Mouse (Mus musculus): ENCODE data around the gene Tbkbp1. TPM values are rescaled to one million over a fixed set of nuclear protein-coding genes. Genes with fewer than 3 reads are reported as not detected.

Tbkbp1 gene
- polyA plus RNA-seq, 2 experiments = 9.7 to 62.2 TPM

- peak within 1 kb of the TSS; percentile 95 for H3K27ac ChIP-seq (replicated peaks; ENCODE audit: low read depth, low read length)
- DNase-seq (ENCODE audit: low spot score) (peak; percentile 99), ATAC-seq (ENCODE audit: low FRiP score, low read depth) (peak; percentile 93)
- H3K4me1 ChIP-seq (ENCODE audit: control insufficient read depth, insufficient read depth, low read length) = peaks cover 12% of the 10 kb centered on the region
- H3K9ac ChIP-seq (ENCODE audit: low read depth, low read length, severe bottlenecking) = peak within 1 kb of the TSS; percentile 92
- H3K27me3 ChIP-seq (ENCODE audit: control insufficient read depth, insufficient read depth, low read length) = no peaks in the 10 kb centered on the region
- whole genome bisulfite sequencing = under 1% methylated on average over 82 of the region's 101 CpGs
- H3K36me3 ChIP-seq (ENCODE audit: control insufficient read depth, insufficient read depth, low read length) = peaks cover 34% of the 10 kb centered on the region
- H3K9me3 ChIP-seq (ENCODE audit: control insufficient read depth, low read length) = no peaks in the 10 kb centered on the region
- peak within 1 kb of the TSS; percentile 89 for H3K4me3 ChIP-seq (replicated peaks; ENCODE audit: low read length)
- peak within 1 kb of the TSS; percentile 83 for H3K4me2 ChIP-seq (replicated peaks; ENCODE audit: low read depth, low read length, severe bottlenecking)
- peak; percentile 84; the same call in 1 of the 2 replicates for TF ChIP-seq POLR2A (IDR thresholded peaks at IDR 0.05; ENCODE audit: borderline replicate concordance, extremely low read depth, insufficient read depth, insufficient read length)
These were observed 36.7 kb upstream of the Tbkbp1 start, which contains the start of gene Kpnb1 for GRCm38 (mm10) chr11:97187764-97188642. Kpnb1 (minus strand) TSS chr11:97187881.

- peak; percentile 78 for ATAC-seq (ENCODE audit: low FRiP score, low read depth)
- Histone ChIP-seq H3K4me2 (replicated peaks; ENCODE audit: low read depth, low read length, severe bottlenecking) (peak overlapping the region; percentile 58), H3K4me3 (replicated peaks; ENCODE audit: low read length) (peak overlapping the region; percentile 89), H3K27me3 (ENCODE audit: control insufficient read depth, insufficient read depth, low read length) (no peaks in the 10 kb centered on the region), H3K9me3 (ENCODE audit: control insufficient read depth, low read length) (no peaks in the 10 kb centered on the region), H3K9ac (ENCODE audit: low read depth, low read length, severe bottlenecking) (peak overlapping the region; percentile 92), H3K36me3 (ENCODE audit: control insufficient read depth, insufficient read depth, low read length) (peaks cover 43% of the 10 kb centered on the region), H3K4me1 (ENCODE audit: control insufficient read depth, insufficient read depth, low read length) (peaks cover 12% of the 10 kb centered on the region), H3K27ac (replicated peaks; ENCODE audit: low read depth, low read length) (peak overlapping the region; percentile 95)
- under 1% methylated on average over 31 of the region's 74 CpGs for WGBS
- no peak for TF ChIP-seq POLR2A (IDR thresholded peaks at IDR 0.05; ENCODE audit: borderline replicate concordance, extremely low read depth, insufficient read depth, insufficient read length)
- DNase-seq (ENCODE audit: low spot score) = peak; percentile 93
These were observed 35.9 kb upstream of the Tbkbp1 start for GRCm38 (mm10) chr11:97186947-97187763.

- DNase-seq (ENCODE audit: low spot score) = no peak
- WGBS = 63% methylated on average over 5 of the region's 5 CpGs
- Histone ChIP-seq H3K4me2 (replicated peaks; ENCODE audit: low read depth, low read length, severe bottlenecking) (peak overlapping the region; percentile 58), H3K27me3 (ENCODE audit: control insufficient read depth, insufficient read depth, low read length) (no peaks in the 10 kb centered on the region), H3K9me3 (ENCODE audit: control insufficient read depth, low read length) (no peaks in the 10 kb centered on the region), H3K9ac (ENCODE audit: low read depth, low read length, severe bottlenecking) (peak overlapping the region; percentile 52), H3K27ac (replicated peaks; ENCODE audit: low read depth, low read length) (no peak overlapping the region), H3K36me3 (ENCODE audit: control insufficient read depth, insufficient read depth, low read length) (peaks cover 52% of the 10 kb centered on the region), H3K4me3 (replicated peaks; ENCODE audit: low read length) (peak overlapping the region; percentile 89), H3K4me1 (ENCODE audit: control insufficient read depth, insufficient read depth, low read length) (peaks cover 12% of the 10 kb centered on the region)
- TF ChIP-seq POLR2A (IDR thresholded peaks at IDR 0.05; ENCODE audit: borderline replicate concordance, extremely low read depth, insufficient read depth, insufficient read length) = no peak
- ATAC-seq (ENCODE audit: low FRiP score, low read depth) = no peak
These were observed 34.7 kb upstream of the Tbkbp1 start for GRCm38 (mm10) chr11:97185704-97186614.

- Histone ChIP-seq H3K4me1 (ENCODE audit: control insufficient read depth, insufficient read depth, low read length) (peaks cover 12% of the 10 kb centered on the region), H3K27ac (replicated peaks; ENCODE audit: low read depth, low read length) (no peak overlapping the region), H3K4me3 (replicated peaks; ENCODE audit: low read length) (no peak overlapping the region), H3K9me3 (ENCODE audit: control insufficient read depth, low read length) (no peaks in the 10 kb centered on the region), H3K27me3 (ENCODE audit: control insufficient read depth, insufficient read depth, low read length) (no peaks in the 10 kb centered on the region), H3K9ac (ENCODE audit: low read depth, low read length, severe bottlenecking) (no peak overlapping the region), H3K36me3 (ENCODE audit: control insufficient read depth, insufficient read depth, low read length) (peaks cover 61% of the 10 kb centered on the region), H3K4me2 (replicated peaks; ENCODE audit: low read depth, low read length, severe bottlenecking) (no peak overlapping the region)
- 79% methylated on average over 5 of the region's 5 CpGs for WGBS
- DNase-seq (ENCODE audit: low spot score) = no peak
- ATAC-seq (ENCODE audit: low FRiP score, low read depth) = no peak
- no peak for TF ChIP-seq POLR2A (IDR thresholded peaks at IDR 0.05; ENCODE audit: borderline replicate concordance, extremely low read depth, insufficient read depth, insufficient read length)
These were observed 33.6 kb upstream of the Tbkbp1 start for GRCm38 (mm10) chr11:97184875-97185274.

Measured in limb, embryonic 14.5 days (tissue).